Mouse (Mus musculus) intestine, embryonic 16.5 days (tissue): Measurements from ENCODE around the gene Gm28171. TPM values are rescaled to one million over a fixed set of nuclear protein-coding genes. Genes with fewer than 3 reads are reported as not detected.
"Not testable (repeated sequence)": the region's sequence is repeated elsewhere in the genome, so short reads cannot be mapped to it uniquely, and the experiment has no call there.

Source experiments
- ATAC-seq: fragments of 200-750 bp; cut with Nextera tagmentation; 2 replicates; pipeline ENCODE4 v1.8.0; 2017; ENCODE audit warnings: moderate TSS enrichment, moderate library complexity
- H3K27ac ChIP-seq: fragments of 300-500 bp; sonication (generic); 2 replicates; pipeline ENCODE4 v1.5.1; 2014; ENCODE audit warnings: mild to moderate bottlenecking, low read length
- H3K27me3 ChIP-seq: fragments of 300-500 bp; sonication (generic); replicated peaks from 2 replicates; pipeline ENCODE4 v1.6.1; 2014; ENCODE audit warnings: low read length, control low read depth, mixed read lengths; ENCODE audit not compliant: control insufficient read depth, insufficient read depth
- H3K36me3 ChIP-seq: fragments of 300-500 bp; sonication (generic); 2 replicates; pipeline ENCODE4 v1.6.1; 2014; ENCODE audit warnings: low read length, control low read depth; ENCODE audit not compliant: control insufficient read depth, insufficient read depth
- H3K4me1 ChIP-seq: fragments of 300-500 bp; sonication (generic); 2 replicates; pipeline ENCODE4 v1.6.1; 2014; ENCODE audit warnings: low read length, control low read depth, mixed read lengths; ENCODE audit not compliant: control insufficient read depth, insufficient read depth
- H3K4me2 ChIP-seq: fragments of 300-500 bp; sonication (generic); 2 replicates; pipeline ENCODE4 v1.6.1; 2014; ENCODE audit warnings: low read depth, low read length, control low read depth
- H3K4me3 ChIP-seq: fragments of 300-500 bp; sonication (generic); 2 replicates; pipeline ENCODE4 v1.5.1; 2014; ENCODE audit warnings: mild to moderate bottlenecking, low read length
- H3K9ac ChIP-seq: fragments of 300-500 bp; sonication (generic); 2 replicates; pipeline ENCODE4 v1.6.1; 2014; ENCODE audit warnings: low read depth, low read length
- H3K9me3 ChIP-seq: fragments of 300-500 bp; sonication (generic); 2 replicates; pipeline ENCODE4 v1.6.1; 2016; ENCODE audit warnings: low read length, control low read depth; ENCODE audit not compliant: control insufficient read depth
- WGBS: fragments of 180-500 bp; shearing (Covaris S2); extraction: QIAGEN DNeasy Blood & Tissue Kit; methylation state at CpG from one replicate; pipeline ENCODE4 v1.1.7; 2014; 5-methylcytosine and 5-hydroxymethylcytosine counted together
- polyA plus RNA-seq: library from polyadenylated mRNA; unstranded; fragments of >200 nt; fragmentation: Nextera tagmentation; extraction: Ambion mirVana; gene quantifications from 2 replicates; pipeline ENCODE4 v1.2.1, GENCODE M21; 2015

Gm28171 gene
- not detected in 2 replicates for polyA plus RNA-seq

DNA sequence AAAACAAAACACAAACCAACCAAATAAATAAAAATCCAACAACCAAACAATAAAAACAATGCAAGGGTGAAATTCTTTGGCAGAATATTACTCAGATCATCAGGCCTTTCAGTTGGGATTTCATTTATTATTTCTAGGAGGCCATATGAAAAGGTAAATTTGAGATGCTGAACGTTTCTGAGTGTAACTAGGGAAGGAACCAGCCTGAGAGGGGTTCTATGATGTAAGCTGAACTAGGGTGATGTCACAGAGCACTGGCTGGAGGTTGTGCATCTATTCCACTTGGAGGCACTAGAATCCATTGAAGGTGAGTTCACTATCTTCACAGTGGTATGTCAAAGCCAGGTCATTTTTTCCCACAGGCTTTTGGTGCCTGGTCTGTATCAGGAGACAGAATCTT is at the start of gene Gm28171:
Gene Gm28171 (plus strand): TSS at position 301 of the 400 bp plus-strand sequence.
- no CpG with 5 or more reads among the region's 1 CpGs for WGBS
- not testable (repeated sequence) for H3K4me2 ChIP-seq, H3K4me1 ChIP-seq, H3K9ac ChIP-seq, ATAC-seq, H3K4me3 ChIP-seq, H3K36me3 ChIP-seq, H3K27ac ChIP-seq, H3K27me3 ChIP-seq, H3K9me3 ChIP-seq

Other genes with a start within 250 kb of the Gm28171 start
- not detected in 2 replicates for gene Gm21854, start 136.4 kb upstream of the Gm28171 start, polyA plus RNA-seq
- not detected in 2 replicates for gene Gm20914, start 67.4 kb upstream of the Gm28171 start, polyA plus RNA-seq
- gene Gm21778, start 149.1 kb downstream of the Gm28171 start, polyA plus RNA-seq, result not detected in 2 replicates